Mouse (Mus musculus): ENCODE results near the gene Smarcb1. TPM values are rescaled to one million over a fixed set of nuclear protein-coding genes. Genes with fewer than 3 reads are reported as not detected.

Smarcb1 gene
- 155 and 173 TPM in 2 replicates for total RNA-seq (2014; rRNA removed)
- polyA plus RNA-seq (2015; fragmentation: Nextera tagmentation; extraction: Ambion mirVana), result 239 and 246 TPM in 2 replicates

GRCm38 (mm10) chr10:75921026-75921725 lies at the start of gene Smarcb1:
Gene Smarcb1 (minus strand): TSS chr10:75921617.
- DNase-seq (peak; percentile 98), ATAC-seq (peak; percentile 96)
- no peaks in the 10 kb centered on the region for H3K27me3 ChIP-seq (ENCODE audit: insufficient read depth, low read length)
- H3K4me3 ChIP-seq (ENCODE audit: low read depth, low read length), result peak within 1 kb of the TSS; percentile 74
- H3K9me3 ChIP-seq (ENCODE audit: low read length), result no peaks in the 10 kb centered on the region
- peaks cover 20% of the 10 kb centered on the region for H3K36me3 ChIP-seq (ENCODE audit: insufficient read depth)
- H3K27ac ChIP-seq (ENCODE audit: low read depth, low read length), result peak within 1 kb of the TSS; percentile 98
- peak within 1 kb of the TSS; percentile 93 for H3K9ac ChIP-seq
- 2% methylated on average over 76 of the region's 76 CpGs for WGBS
- 0 out of 2 replicates have a peak, but pooled peaks cover 13% of the 10 kb centered on the region for H3K4me1 ChIP-seq (ENCODE audit: insufficient read depth)
- peak within 1 kb of the TSS; percentile 78 for H3K4me2 ChIP-seq (ENCODE audit: low read depth)
- TF ChIP-seq CTCF (IDR thresholded peaks at IDR 0.05; ENCODE audit: low read depth), result no peak

GRCm38 (mm10) chr10:75954381-75954811 lies 33.0 kb upstream of the Smarcb1 start, which contains the start of gene Gm5134:
Gene Gm5134 (plus strand): TSS chr10:75954514.
- Histone ChIP-seq H3K27ac (ENCODE audit: low read depth, low read length) (no peak within 1 kb of the TSS), H3K4me3 (ENCODE audit: low read depth, low read length) (no peak within 1 kb of the TSS), H3K27me3 (ENCODE audit: insufficient read depth, low read length) (peaks cover 10% of the 10 kb centered on the region), H3K9ac (no peak within 1 kb of the TSS), H3K9me3 (ENCODE audit: low read length) (no peaks in the 10 kb centered on the region), H3K4me2 (ENCODE audit: low read depth) (peak within 1 kb of the TSS; percentile 27), H3K36me3 (ENCODE audit: insufficient read depth) (no peaks in the 10 kb centered on the region), H3K4me1 (ENCODE audit: insufficient read depth) (peaks cover 12% of the 10 kb centered on the region; the same call in 1 of the 2 replicates)
- TF ChIP-seq CTCF (IDR thresholded peaks at IDR 0.05; ENCODE audit: low read depth), result no peak
- ATAC-seq, result no peak
- DNase-seq, result no peak
- WGBS, result 30% methylated on average over 20 of the region's 20 CpGs

GRCm38 (mm10) chr10:75951424-75952050 lies 30.1 kb upstream of the Smarcb1 start:
- peak; percentile 84 for DNase-seq
- H3K9ac ChIP-seq, result peak overlapping the region; percentile 37; the same call in 1 of the 2 replicates

GRCm38 (mm10) chr10:75950791-75951210 lies 29.4 kb upstream of the Smarcb1 start:
- Histone ChIP-seq H3K36me3 (ENCODE audit: insufficient read depth) (no peaks in the 10 kb centered on the region), H3K27me3 (ENCODE audit: insufficient read depth, low read length) (peaks cover 10% of the 10 kb centered on the region), H3K4me1 (ENCODE audit: insufficient read depth) (peaks cover 12% of the 10 kb centered on the region; the same call in 1 of the 2 replicates), H3K27ac (ENCODE audit: low read depth, low read length) (no peak overlapping the region), H3K4me2 (ENCODE audit: low read depth) (peak overlapping the region; percentile 68), H3K9me3 (ENCODE audit: low read length) (no peaks in the 10 kb centered on the region), H3K4me3 (ENCODE audit: low read depth, low read length) (peak overlapping the region; percentile 32), H3K9ac (peak overlapping the region; percentile 37)
- ATAC-seq (peak; percentile 37), DNase-seq (no peak)
- TF ChIP-seq CTCF (IDR thresholded peaks at IDR 0.05; ENCODE audit: low read depth), result no peak
- WGBS, result 6% methylated on average over 22 of the region's 23 CpGs

More at GRCm38 (mm10) chr10:75951424-75952050, 30.1 kb upstream of the Smarcb1 start:
- Histone ChIP-seq H3K36me3 (ENCODE audit: insufficient read depth) (no peaks in the 10 kb centered on the region), H3K27ac (ENCODE audit: low read depth, low read length) (no peak overlapping the region), H3K4me3 (ENCODE audit: low read depth, low read length) (peak overlapping the region; percentile 32), H3K4me1 (ENCODE audit: insufficient read depth) (peaks cover 12% of the 10 kb centered on the region; the same call in 1 of the 2 replicates), H3K27me3 (ENCODE audit: insufficient read depth, low read length) (peaks cover 10% of the 10 kb centered on the region), H3K4me2 (ENCODE audit: low read depth) (peak overlapping the region; percentile 68), H3K9me3 (ENCODE audit: low read length) (no peaks in the 10 kb centered on the region)
- 4% methylated on average over 13 of the region's 13 CpGs for WGBS
- ATAC-seq, result peak; percentile 26; the same call in 1 of the 2 replicates
- peak; percentile 76 for TF ChIP-seq CTCF (IDR thresholded peaks at IDR 0.05; ENCODE audit: low read depth)

GRCm38 (mm10) chr10:75949053-75950045 lies 27.9 kb upstream of the Smarcb1 start:
- ATAC-seq (no peak), DNase-seq (no peak)
- Histone ChIP-seq H3K4me3 (ENCODE audit: low read depth, low read length) (no peak overlapping the region), H3K27ac (ENCODE audit: low read depth, low read length) (no peak overlapping the region), H3K27me3 (ENCODE audit: insufficient read depth, low read length) (peaks cover 10% of the 10 kb centered on the region), H3K36me3 (ENCODE audit: insufficient read depth) (no peaks in the 10 kb centered on the region), H3K4me1 (ENCODE audit: insufficient read depth) (peaks cover 10% of the 10 kb centered on the region; the same call in 1 of the 2 replicates), H3K9me3 (ENCODE audit: low read length) (no peaks in the 10 kb centered on the region), H3K4me2 (ENCODE audit: low read depth) (no peak overlapping the region), H3K9ac (no peak overlapping the region)
- 86% methylated on average over 22 of the region's 22 CpGs for WGBS
- TF ChIP-seq CTCF (IDR thresholded peaks at IDR 0.05; ENCODE audit: low read depth), result no peak

- H3K4me1 ChIP-seq (ENCODE audit: insufficient read depth), result peaks cover 11% of the 10 kb centered on the region; the same call in 1 of the 2 replicates
- no peak overlapping the region for H3K9ac ChIP-seq
- H3K36me3 ChIP-seq (ENCODE audit: insufficient read depth), result no peaks in the 10 kb centered on the region
- no peak for DNase-seq
- TF ChIP-seq CTCF (IDR thresholded peaks at IDR 0.05; ENCODE audit: low read depth), result no peak
- H3K27ac ChIP-seq (ENCODE audit: low read depth, low read length), result no peak overlapping the region
- no peaks in the 10 kb centered on the region for H3K9me3 ChIP-seq (ENCODE audit: low read length)
- 78% methylated on average over 5 of the region's 5 CpGs for WGBS
- no peak for ATAC-seq
- no peak overlapping the region for H3K4me2 ChIP-seq (ENCODE audit: low read depth)
- peaks cover 6% of the 10 kb centered on the region; the same call in 1 of the 2 replicates for H3K27me3 ChIP-seq (ENCODE audit: insufficient read depth, low read length)
- H3K4me3 ChIP-seq (ENCODE audit: low read depth, low read length), result no peak overlapping the region
These were observed 26.7 kb upstream of the Smarcb1 start for GRCm38 (mm10) chr10:75948079-75948478.

All from forebrain, postnatal 0 days (tissue).